Mouse (Mus musculus) gastrocnemius, postnatal 4 days (tissue): ENCODE measurements at regions not wholly inside any gene's neighbourhood (a gene's known extent, or its start where the extent isn't known, plus 50 kb on each side); places are given as distances from the start of the nearest gene placed in this dataset.

Source experiments
- DNase-seq, 2 experiments: peaks; one replicate each; pipeline ENCODE4 v3.0.0; 2021 to 2022; ENCODE audit warnings: low spot score in 2 of 2, mixed read lengths in 2 of 2

GRCm38 (mm10) chr6:106876690-106877089, 76.8 kb upstream of the Crbn start:
- DNase-seq: no peak

GRCm38 (mm10) chr6:106891879-106892638, 92.2 kb upstream of the Crbn start:
- no peak for DNase-seq

GRCm38 (mm10) chr6:106892639-106892934, 92.7 kb upstream of the Crbn start:
- no peak for DNase-seq

- DNase-seq: no peak
Measured at GRCm38 (mm10) chr6:106903953-106904683, 104.2 kb upstream of the Crbn start.

GRCm38 (mm10) chr6:106915121-106915520, 115.2 kb upstream of the Crbn start:
- no peak for DNase-seq

- DNase-seq: no peak
Measured at GRCm38 (mm10) chr6:106916683-106917289, 116.9 kb upstream of the Crbn start.

GRCm38 (mm10) chr6:106920951-106921350, 121.1 kb upstream of the Crbn start:
- DNase-seq: no peak

GRCm38 (mm10) chr6:106925486-106925885, 125.6 kb upstream of the Crbn start:
- no peak for DNase-seq

GRCm38 (mm10) chr6:106933584-106933983, 133.7 kb upstream of the Crbn start:
- no peak for DNase-seq

GRCm38 (mm10) chr6:106946227-106946927, 146.5 kb upstream of the Crbn start:
- no peak for DNase-seq

- DNase-seq: no peak
Measured at GRCm38 (mm10) chr6:106950909-106951308, 151.0 kb upstream of the Crbn start.

GRCm38 (mm10) chr6:106961320-106961719, 161.4 kb upstream of the Crbn start:
- no peak for DNase-seq

GRCm38 (mm10) chr6:106964337-106964736, 164.5 kb upstream of the Crbn start:
- no peak for DNase-seq

- no peak for DNase-seq
Measured at GRCm38 (mm10) chr6:106975439-106975838, 175.6 kb upstream of the Crbn start.

GRCm38 (mm10) chr6:106978721-106979120, 178.8 kb upstream of the Crbn start:
- no peak for DNase-seq

- no peak for DNase-seq
Measured at GRCm38 (mm10) chr6:106979755-106980154, 179.9 kb upstream of the Crbn start.

GRCm38 (mm10) chr6:106980188-106980587, 180.3 kb upstream of the Crbn start:
- DNase-seq: no peak

- DNase-seq: no peak
Measured at GRCm38 (mm10) chr6:106981232-106981631, 181.4 kb upstream of the Crbn start.

- no peak for DNase-seq
Measured at GRCm38 (mm10) chr6:106985132-106985801, 185.4 kb upstream of the Crbn start.

- no peak for DNase-seq
Measured at GRCm38 (mm10) chr6:106991586-106991985, 191.7 kb upstream of the Crbn start.

- DNase-seq: no peak
Measured at GRCm38 (mm10) chr6:107004406-107005120, 204.7 kb upstream of the Crbn start.
